Mouse (Mus musculus): ENCODE results near the gene Sirt2. TPM values are rescaled to one million over a fixed set of nuclear protein-coding genes. Genes with fewer than 3 reads are reported as not detected.
A peak's percentile ranks its signal among the peaks of the same experiment; 100 is the strongest.

The Sirt2 gene
- polyA plus RNA-seq, 1 experiment: 102 TPM

GRCm38 (mm10) chr7:28810107-28811066 lies 43.9 kb downstream of the Sirt2 start:
- Histone ChIP-seq H3K4me1 (ENCODE audit: control insufficient read depth, insufficient read depth, low read length) (peaks cover 22% of the 10 kb centered on the region), H3K4me3 (replicated peaks; ENCODE audit: extremely low read depth, low read depth, low read length) (peak overlapping the region; percentile 90)
- TF ChIP-seq POLR2A (IDR thresholded peaks at IDR 0.05; ENCODE audit: borderline replicate concordance, extremely low read depth, low read depth, low read length) (peak; percentile 99), CTCF (IDR thresholded peaks at IDR 0.05; ENCODE audit: insufficient read depth, low read length) (no peak)
- WGBS: under 1% methylated on average over 70 of the region's 70 CpGs
- DNase-seq: peak; percentile 98

DNA sequence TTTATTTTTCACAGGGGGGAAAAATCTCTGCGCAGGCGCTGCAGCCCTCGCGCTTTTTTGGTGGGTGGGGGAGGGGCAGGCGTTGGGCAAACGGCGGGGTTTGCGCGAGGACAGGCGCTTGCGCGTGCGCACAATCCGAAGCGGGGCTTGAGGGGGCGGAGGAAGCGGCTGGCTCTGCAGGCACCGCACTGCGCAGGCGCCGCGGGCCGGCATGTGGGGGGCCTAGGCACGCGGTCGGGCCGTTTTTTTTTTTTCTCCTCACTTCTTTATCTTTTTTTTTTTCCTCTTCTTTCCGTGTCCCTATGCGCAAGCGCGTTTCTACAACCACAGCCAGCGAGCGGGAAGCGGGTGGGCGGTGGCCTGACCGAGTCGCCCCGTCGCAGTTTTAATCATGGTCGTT lies 44.7 kb downstream of the Sirt2 start:
- Histone ChIP-seq H3K4me3 (replicated peaks; ENCODE audit: extremely low read depth, low read depth, low read length) (peak overlapping the region; percentile 83), H3K4me1 (ENCODE audit: control insufficient read depth, insufficient read depth, low read length) (peaks cover 25% of the 10 kb centered on the region)
- under 1% methylated on average over 40 of the region's 40 CpGs for WGBS
- TF ChIP-seq CTCF (IDR thresholded peaks at IDR 0.05; ENCODE audit: insufficient read depth, low read length) (no peak), POLR2A (IDR thresholded peaks at IDR 0.05; ENCODE audit: borderline replicate concordance, extremely low read depth, low read depth, low read length) (no peak)
- DNase-seq: peak; percentile 83

GRCm38 (mm10) chr7:28811640-28812275 lies 45.2 kb downstream of the Sirt2 start:
- Histone ChIP-seq H3K4me3 (replicated peaks; ENCODE audit: extremely low read depth, low read depth, low read length) (peak overlapping the region; percentile 83), H3K4me1 (ENCODE audit: control insufficient read depth, insufficient read depth, low read length) (peaks cover 25% of the 10 kb centered on the region)
- TF ChIP-seq POLR2A (IDR thresholded peaks at IDR 0.05; ENCODE audit: borderline replicate concordance, extremely low read depth, low read depth, low read length) (no peak), CTCF (IDR thresholded peaks at IDR 0.05; ENCODE audit: insufficient read depth, low read length) (no peak)
- 1% methylated on average over 7 of the region's 7 CpGs for WGBS
- no peak for DNase-seq

DNA sequence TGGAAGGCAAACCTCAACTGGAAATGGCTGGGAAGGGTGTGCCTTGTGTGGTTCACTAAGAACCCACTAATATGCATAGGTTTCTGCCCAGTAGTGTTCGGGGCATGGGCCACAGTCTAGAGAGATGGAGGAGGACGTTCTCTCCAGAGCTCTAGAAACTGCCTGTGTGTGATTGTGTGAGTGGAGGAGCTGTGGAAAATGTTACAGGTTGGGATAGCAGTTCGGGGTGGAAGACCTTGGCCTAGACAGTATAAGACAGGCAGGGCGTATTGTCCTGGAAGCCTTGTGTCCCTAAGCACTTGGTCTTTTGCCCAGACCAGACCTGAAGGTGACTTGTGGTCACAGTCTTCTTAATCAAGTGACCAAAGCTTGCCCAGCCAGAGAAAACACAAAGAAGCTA lies 45.9 kb downstream of the Sirt2 start:
- WGBS: 14% methylated on average over 4 of the region's 4 CpGs
- Histone ChIP-seq H3K4me3 (replicated peaks; ENCODE audit: extremely low read depth, low read depth, low read length) (peak overlapping the region; percentile 27), H3K4me1 (ENCODE audit: control insufficient read depth, insufficient read depth, low read length) (peaks cover 27% of the 10 kb centered on the region)
- TF ChIP-seq POLR2A (IDR thresholded peaks at IDR 0.05; ENCODE audit: borderline replicate concordance, extremely low read depth, low read depth, low read length) (no peak), CTCF (IDR thresholded peaks at IDR 0.05; ENCODE audit: insufficient read depth, low read length) (no peak)
- no peak for DNase-seq

- H3K4me1 ChIP-seq (ENCODE audit: control insufficient read depth, insufficient read depth, low read length): peaks cover 29% of the 10 kb centered on the region
- DNase-seq: no peak
- 33% methylated on average over 5 of the region's 5 CpGs for WGBS
- no peak overlapping the region for H3K4me3 ChIP-seq (replicated peaks; ENCODE audit: extremely low read depth, low read depth, low read length)
- TF ChIP-seq POLR2A (IDR thresholded peaks at IDR 0.05; ENCODE audit: borderline replicate concordance, extremely low read depth, low read depth, low read length) (no peak), CTCF (IDR thresholded peaks at IDR 0.05; ENCODE audit: insufficient read depth, low read length) (peak; percentile 36)
These were observed 46.4 kb downstream of the Sirt2 start for GRCm38 (mm10) chr7:28812949-28813348.

DNA sequence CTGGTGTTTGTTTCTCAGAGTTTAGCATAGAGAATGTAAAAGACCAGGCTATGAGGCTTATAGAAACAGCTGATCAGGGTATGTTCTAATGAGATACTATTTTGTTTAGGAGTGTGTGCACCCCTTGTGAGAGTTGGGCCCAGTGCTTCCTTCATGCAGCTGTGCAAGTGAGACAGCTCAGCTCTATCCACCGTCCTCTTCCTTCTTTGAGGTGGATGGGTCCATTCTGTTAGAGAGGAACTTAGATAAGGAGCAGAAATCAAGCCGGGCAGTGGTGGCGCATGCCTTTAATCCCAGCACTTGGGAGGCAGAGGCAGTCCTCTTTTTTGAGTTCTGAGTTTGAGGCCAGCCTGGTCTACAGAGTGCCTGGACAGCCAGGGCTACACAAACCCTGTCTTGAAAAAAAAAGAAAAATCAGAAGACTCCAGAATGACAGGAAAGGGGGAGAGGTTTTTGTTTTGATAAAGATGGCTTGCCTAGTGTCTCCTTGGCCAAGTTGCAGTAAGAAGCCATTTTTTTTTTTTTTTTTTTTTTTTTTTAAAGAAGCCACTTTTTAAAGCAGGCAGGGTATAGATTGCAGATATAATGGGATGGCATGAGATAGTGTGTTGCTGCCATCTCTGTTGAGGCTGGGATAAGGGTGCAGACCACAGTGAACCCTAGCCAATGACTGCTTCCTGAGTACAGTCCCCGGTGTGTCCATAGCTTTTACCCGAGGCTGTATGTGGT lies 47.9 kb downstream of the Sirt2 start:
- Histone ChIP-seq H3K4me3 (replicated peaks; ENCODE audit: extremely low read depth, low read depth, low read length) (no peak overlapping the region), H3K4me1 (ENCODE audit: control insufficient read depth, insufficient read depth, low read length) (peaks cover 26% of the 10 kb centered on the region)
- TF ChIP-seq CTCF (IDR thresholded peaks at IDR 0.05; ENCODE audit: insufficient read depth, low read length): no peak
- TF ChIP-seq POLR2A (IDR thresholded peaks at IDR 0.05; ENCODE audit: borderline replicate concordance, extremely low read depth, low read depth, low read length): no peak
- no peak for DNase-seq
- WGBS: 63% methylated on average over 5 of the region's 5 CpGs

DNA sequence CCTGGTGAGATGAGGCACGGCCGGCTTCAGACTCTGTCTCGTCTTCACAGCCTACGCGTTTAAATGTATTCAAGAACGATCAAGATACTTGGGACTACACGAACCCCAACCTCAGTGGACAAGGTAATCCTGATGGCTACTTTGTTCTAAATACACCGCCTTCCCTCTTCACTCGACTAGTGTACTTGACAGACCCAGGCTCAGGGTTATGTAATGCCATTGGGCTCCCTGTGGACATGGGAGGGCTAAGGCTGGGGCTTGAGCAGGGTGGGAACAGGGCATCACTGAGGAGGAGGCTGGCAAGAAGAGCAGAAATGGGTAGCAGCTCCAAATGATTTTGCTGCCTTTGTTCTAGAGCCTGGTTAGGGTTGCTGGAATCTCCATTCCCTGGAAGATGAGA lies 48.7 kb downstream of the Sirt2 start:
- Histone ChIP-seq H3K4me1 (ENCODE audit: control insufficient read depth, insufficient read depth, low read length) (peaks cover 29% of the 10 kb centered on the region), H3K4me3 (replicated peaks; ENCODE audit: extremely low read depth, low read depth, low read length) (no peak overlapping the region)
- no peak for DNase-seq
- TF ChIP-seq POLR2A (IDR thresholded peaks at IDR 0.05; ENCODE audit: borderline replicate concordance, extremely low read depth, low read depth, low read length): no peak
- TF ChIP-seq CTCF (IDR thresholded peaks at IDR 0.05; ENCODE audit: insufficient read depth, low read length): no peak
- 80% methylated on average over 9 of the region's 9 CpGs for WGBS

DNA sequence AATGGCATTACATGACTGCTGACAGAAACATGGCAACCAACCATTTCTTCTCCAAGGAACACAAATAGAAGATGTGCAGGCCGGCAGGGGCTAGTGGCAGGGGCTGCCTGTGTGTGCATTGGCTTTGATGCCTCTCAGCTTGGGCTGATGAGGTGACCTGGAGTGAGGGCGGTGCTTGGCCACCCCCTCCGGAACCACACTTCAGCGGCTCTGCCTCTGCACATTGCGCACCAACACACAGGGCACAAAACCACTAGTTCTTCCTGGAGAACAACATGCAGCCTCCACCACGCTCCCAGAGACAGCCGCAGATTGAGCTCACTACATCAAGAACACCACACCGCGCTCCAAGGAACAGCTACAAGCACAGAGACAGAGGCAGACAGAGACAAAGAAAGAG lies 49.7 kb downstream of the Sirt2 start:
- Histone ChIP-seq H3K4me3 (replicated peaks; ENCODE audit: extremely low read depth, low read depth, low read length) (no peak overlapping the region), H3K4me1 (ENCODE audit: control insufficient read depth, insufficient read depth, low read length) (peaks cover 30% of the 10 kb centered on the region)
- no peak for DNase-seq
- WGBS: 68% methylated on average over 9 of the region's 9 CpGs
- TF ChIP-seq POLR2A (IDR thresholded peaks at IDR 0.05; ENCODE audit: borderline replicate concordance, extremely low read depth, low read depth, low read length): no peak
- TF ChIP-seq CTCF (IDR thresholded peaks at IDR 0.05; ENCODE audit: insufficient read depth, low read length): no peak

- H3K4me3 ChIP-seq (replicated peaks; ENCODE audit: extremely low read depth, low read depth, low read length): no peak overlapping the region
- no peak for TF ChIP-seq CTCF (IDR thresholded peaks at IDR 0.05; ENCODE audit: insufficient read depth, low read length)
- TF ChIP-seq POLR2A (IDR thresholded peaks at IDR 0.05; ENCODE audit: borderline replicate concordance, extremely low read depth, low read depth, low read length): no peak
- H3K4me1 ChIP-seq (ENCODE audit: control insufficient read depth, insufficient read depth, low read length): peaks cover 29% of the 10 kb centered on the region
- DNase-seq: no peak
- WGBS: 89% methylated on average over 10 of the region's 10 CpGs
These were observed 50.4 kb downstream of the Sirt2 start for GRCm38 (mm10) chr7:28816920-28817319.
